Mouse (Mus musculus) intestine, embryonic 14.5 days (tissue): ENCODE measurements around the gene Zfp383. TPM values are rescaled to one million over a fixed set of nuclear protein-coding genes. Genes with fewer than 3 reads are reported as not detected.

Experiments used
- ATAC-seq: fragments of 200-750 bp; cut with Nextera tagmentation; replicated peaks from 2 replicates; pipeline ENCODE4 v1.8.0; 2017; ENCODE audit warnings: low read depth, moderate number of reproducible peaks, moderate TSS enrichment, moderate library complexity; ENCODE audit not compliant: low FRiP score, low TSS enrichment
- DNase-seq: peaks from one replicate; pipeline ENCODE4 v3.0.0-alpha.2; 2018; ENCODE audit warnings: low spot score
- H3K27ac ChIP-seq: fragments of 300-500 bp; sonication (generic); 2 replicates; pipeline ENCODE4 v1.5.1; 2014; ENCODE audit warnings: low read depth, mild to moderate bottlenecking, control low read depth
- H3K27me3 ChIP-seq: fragments of 300-500 bp; sonication (generic); replicated peaks from 2 replicates; pipeline ENCODE4 v1.6.1; 2014; ENCODE audit warnings: low read length, control low read depth; ENCODE audit not compliant: control insufficient read depth, insufficient read depth
- H3K36me3 ChIP-seq: fragments of 300-500 bp; sonication (generic); 2 replicates; pipeline ENCODE4 v1.6.1; 2014; ENCODE audit warnings: low read length, control low read depth; ENCODE audit not compliant: control insufficient read depth, insufficient read depth
- H3K4me1 ChIP-seq: fragments of 300-500 bp; sonication (generic); replicated peaks from 2 replicates; pipeline ENCODE4 v1.6.1; 2014; ENCODE audit warnings: low read length, control low read depth, mixed read lengths; ENCODE audit not compliant: control insufficient read depth, insufficient read depth
- H3K4me2 ChIP-seq: fragments of 300-500 bp; sonication (generic); 2 replicates; pipeline ENCODE4 v1.6.1; 2014; ENCODE audit warnings: low read length
- H3K4me3 ChIP-seq: fragments of 300-500 bp; sonication (generic); 2 replicates; pipeline ENCODE4 v1.5.1; 2014; ENCODE audit warnings: low read depth, low read length, control low read depth, mixed read lengths
- H3K9ac ChIP-seq: fragments of 300-500 bp; sonication (generic); 2 replicates; pipeline ENCODE4 v1.6.1; 2014; ENCODE audit warnings: mild to moderate bottlenecking, low read length
- H3K9me3 ChIP-seq: fragments of 300-500 bp; sonication (generic); 2 replicates; pipeline ENCODE4 v1.6.1; 2016; ENCODE audit warnings: low read length, control low read depth; ENCODE audit not compliant: control insufficient read depth
- WGBS: fragments of 180-500 bp; shearing (Covaris S2); extraction: QIAGEN DNeasy Blood & Tissue Kit; methylation state at CpG from one replicate; pipeline ENCODE4 v1.1.7; 2014; 5-methylcytosine and 5-hydroxymethylcytosine counted together
- polyA plus RNA-seq: library from polyadenylated mRNA; unstranded; fragments of >200 nt; fragmentation: Nextera tagmentation; extraction: Ambion mirVana; gene quantifications from 2 replicates; pipeline ENCODE4 v1.2.1, GENCODE M21; 2014

Zfp383 gene
- polyA plus RNA-seq, 1 experiment from 2014 or later, result 5.4 TPM

DNA sequence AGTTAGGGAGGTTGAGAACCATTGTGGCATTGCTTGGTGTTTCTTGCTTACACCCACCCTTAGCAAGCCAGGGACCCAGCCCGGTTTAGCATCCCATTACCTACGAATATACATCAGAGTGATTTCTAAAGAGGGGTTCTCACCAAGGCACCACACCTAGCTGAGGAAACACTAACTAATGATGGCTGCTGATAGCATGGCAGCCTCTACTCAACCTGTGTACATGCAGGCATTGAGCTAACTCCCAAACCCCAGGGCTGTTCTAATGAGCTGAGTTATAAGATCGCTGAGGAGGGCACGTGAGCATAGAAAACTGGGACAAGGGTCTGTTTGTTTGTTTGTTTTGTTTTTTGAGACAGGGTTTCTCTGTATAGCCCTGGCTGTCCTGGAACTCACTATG is 15.3 kb upstream of the Zfp383 start:
- no peak overlapping the region for H3K4me2 ChIP-seq
- H3K4me1 ChIP-seq, result no peaks in the 10 kb centered on the region
- 92% methylated on average over 4 of the region's 4 CpGs for WGBS
- DNase-seq (no peak), ATAC-seq (no peak)
- H3K9ac ChIP-seq, result no peak overlapping the region
- H3K27me3 ChIP-seq, result no peaks in the 10 kb centered on the region
- peaks cover 68% of the 10 kb centered on the region for H3K36me3 ChIP-seq
- peaks cover 39% of the 10 kb centered on the region for H3K9me3 ChIP-seq
- no peak overlapping the region for H3K27ac ChIP-seq
- H3K4me3 ChIP-seq, result no peak overlapping the region

DNA sequence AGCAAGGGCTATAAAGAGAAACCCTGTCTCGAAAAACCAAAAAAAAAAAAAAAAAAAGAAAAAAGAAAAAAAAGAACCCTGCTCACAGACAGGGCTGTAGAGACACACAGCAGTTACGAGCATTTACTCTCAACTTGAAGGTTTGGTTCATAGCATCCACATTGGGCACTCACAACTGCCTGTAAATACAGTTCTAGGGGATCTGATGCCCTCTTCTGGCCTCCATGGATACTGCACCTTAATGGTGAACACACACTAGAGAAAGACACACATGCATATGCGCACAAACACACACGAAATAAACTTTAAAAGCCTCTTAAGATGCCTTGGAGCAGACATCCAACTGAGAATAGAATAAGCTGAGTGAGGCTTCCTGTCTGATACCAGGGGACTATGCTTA is 9.7 kb upstream of the Zfp383 start:
- WGBS, result 95% methylated on average over 4 of the region's 4 CpGs
- no peak for ATAC-seq
- Histone ChIP-seq H3K4me2 (no peak overlapping the region), H3K9ac (no peak overlapping the region), H3K4me1 (no peaks in the 10 kb centered on the region), H3K27ac (no peak overlapping the region), H3K4me3 (no peak overlapping the region), H3K27me3 (no peaks in the 10 kb centered on the region), H3K36me3 (peaks cover 84% of the 10 kb centered on the region), H3K9me3 (peaks cover 38% of the 10 kb centered on the region)
- no peak for DNase-seq

GRCm38 (mm10) chr7:29904101-29904500 is 3.9 kb upstream of the Zfp383 start:
- Histone ChIP-seq H3K4me2 (no peak overlapping the region), H3K9ac (no peak overlapping the region), H3K27ac (no peak overlapping the region), H3K27me3 (no peaks in the 10 kb centered on the region), H3K4me1 (peaks cover 2% of the 10 kb centered on the region; the same call in 1 of the 2 replicates), H3K9me3 (peaks cover under 1% of the 10 kb centered on the region; the same call in 1 of the 2 replicates), H3K36me3 (peaks cover 39% of the 10 kb centered on the region), H3K4me3 (no peak overlapping the region)
- DNase-seq (no peak), ATAC-seq (no peak)
- WGBS, result 90% methylated on average over 4 of the region's 4 CpGs

DNA sequence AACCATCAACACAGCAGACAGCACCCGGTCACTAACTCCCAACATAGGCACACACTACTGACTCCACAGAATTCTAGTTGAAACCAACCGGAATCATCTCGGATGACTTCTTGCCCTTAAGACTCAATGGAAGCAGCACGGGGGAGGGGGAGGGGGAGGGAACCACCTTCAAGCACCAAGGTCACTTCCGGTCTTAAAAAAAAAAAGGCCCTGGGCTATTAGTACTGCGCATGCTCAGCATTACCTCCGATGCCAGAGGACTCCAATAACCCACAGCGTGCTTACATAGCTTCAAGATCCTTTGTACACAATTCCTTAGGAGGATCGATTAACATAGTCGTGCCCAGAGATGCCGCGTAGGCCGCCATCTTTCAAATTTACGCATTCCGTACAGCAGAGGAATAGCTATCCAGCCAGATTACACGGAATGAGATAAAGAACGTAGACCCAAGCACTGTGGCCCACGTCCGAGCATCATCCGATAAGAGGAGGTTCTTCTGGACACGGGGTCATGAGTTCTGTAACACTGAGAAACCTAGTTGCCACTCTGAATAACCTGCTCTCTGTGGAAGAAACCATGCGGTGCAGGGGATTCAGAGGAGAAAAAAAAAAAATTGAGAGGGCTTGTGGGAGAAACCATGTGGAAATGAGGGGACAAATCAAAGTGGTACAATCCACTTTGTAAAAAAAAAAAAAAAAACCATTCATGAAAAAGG is 1.9 kb upstream of the Zfp383 start, which contains the start of gene Zfp27:
Gene Zfp27 (minus strand): TSS at position 607 of the 716 bp plus-strand sequence.
- DNase-seq (peak; percentile 92), ATAC-seq (peak; percentile 80)
- Histone ChIP-seq H3K9me3 (no peaks in the 10 kb centered on the region), H3K27ac (peak within 1 kb of the TSS; percentile 94), H3K4me3 (peak within 1 kb of the TSS; percentile 71), H3K4me2 (peak within 1 kb of the TSS; percentile 66), H3K4me1 (peaks cover 11% of the 10 kb centered on the region), H3K27me3 (no peaks in the 10 kb centered on the region), H3K9ac (peak within 1 kb of the TSS; percentile 70), H3K36me3 (peaks cover 25% of the 10 kb centered on the region)
- WGBS, result under 1% methylated on average over 22 of the region's 22 CpGs

- ATAC-seq (no peak), DNase-seq (peak; percentile 65)
- Histone ChIP-seq H3K27me3 (no peaks in the 10 kb centered on the region), H3K9me3 (no peaks in the 10 kb centered on the region), H3K4me1 (peaks cover 11% of the 10 kb centered on the region), H3K4me3 (peak overlapping the region; percentile 71), H3K9ac (peak overlapping the region; percentile 70), H3K27ac (peak overlapping the region; percentile 94), H3K4me2 (peak overlapping the region; percentile 66), H3K36me3 (peaks cover 20% of the 10 kb centered on the region)
- 21% methylated on average over 8 of the region's 8 CpGs for WGBS
These were observed 1.4 kb upstream of the Zfp383 start for GRCm38 (mm10) chr7:29906682-29907058.

DNA sequence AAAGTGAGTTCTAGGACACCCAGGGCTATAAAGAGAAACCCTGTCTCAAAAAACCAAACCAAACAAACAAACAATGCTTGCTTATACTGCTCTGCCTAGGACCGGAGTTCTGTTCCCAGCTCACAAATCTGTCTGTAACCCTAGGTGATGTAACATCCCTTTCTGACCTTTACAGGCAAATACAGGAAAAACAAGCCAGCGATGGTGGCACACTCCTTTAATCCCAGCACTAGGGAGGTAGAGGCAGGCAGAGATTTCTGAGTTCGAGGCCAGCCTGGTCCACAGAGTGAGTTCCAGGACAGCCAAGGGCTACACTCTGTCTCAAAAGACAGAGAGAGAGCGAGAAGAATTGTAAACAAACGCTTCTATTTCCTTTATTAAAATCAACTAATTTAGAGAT is 817 bp upstream of the Zfp383 start:
- no peak for ATAC-seq
- 88% methylated on average over 5 of the region's 5 CpGs for WGBS
- H3K4me2 ChIP-seq, result peak overlapping the region; percentile 66; the same call in 1 of the 2 replicates
- H3K27ac ChIP-seq, result peak overlapping the region; percentile 94
- DNase-seq, result no peak
- peaks cover 11% of the 10 kb centered on the region for H3K4me1 ChIP-seq
- peaks cover 22% of the 10 kb centered on the region for H3K36me3 ChIP-seq
- H3K9me3 ChIP-seq, result no peaks in the 10 kb centered on the region
- H3K9ac ChIP-seq, result no peak overlapping the region
- H3K27me3 ChIP-seq, result no peaks in the 10 kb centered on the region
- H3K4me3 ChIP-seq, result no peak overlapping the region

DNA sequence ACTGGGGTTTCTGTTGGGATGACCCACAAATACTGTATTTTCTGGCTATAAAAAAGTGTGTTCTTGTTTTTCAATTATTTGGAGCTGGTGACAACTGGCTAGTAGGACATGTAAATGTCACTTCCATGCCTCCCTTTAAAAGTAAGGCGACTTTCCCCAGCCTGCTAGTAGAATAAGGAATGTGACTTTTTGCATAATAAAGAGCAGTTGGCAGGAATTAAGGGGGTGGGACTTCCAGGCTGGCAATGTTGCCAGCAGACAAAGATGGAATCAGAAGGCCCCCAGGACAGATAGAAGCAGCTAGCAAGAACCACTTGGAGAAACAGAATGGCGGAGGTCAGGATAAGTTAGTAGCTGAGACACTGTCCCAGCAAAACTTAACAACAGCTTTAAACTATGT is 2.2 kb downstream of the Zfp383 start:
- no peak overlapping the region for H3K4me2 ChIP-seq

DNA sequence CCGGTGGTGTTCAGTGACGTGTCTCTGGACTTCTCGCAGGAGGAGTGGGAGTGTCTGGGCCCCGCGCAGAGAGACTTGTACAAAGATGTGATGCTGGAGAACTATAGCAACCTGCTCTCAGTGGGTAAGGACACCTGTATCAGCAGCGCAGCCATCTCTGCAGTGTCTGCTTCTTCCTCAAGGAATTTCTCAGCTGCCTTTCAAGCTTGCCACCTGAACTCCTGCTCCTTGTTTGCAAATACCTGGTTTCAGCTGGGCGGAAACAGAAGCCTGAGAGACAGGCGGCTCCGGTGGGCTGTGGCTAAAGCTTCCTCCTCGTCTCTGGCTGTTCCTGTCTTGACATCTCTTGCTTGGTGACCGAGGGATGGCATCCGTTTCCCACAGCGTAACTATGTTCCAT is 4.1 kb downstream of the Zfp383 start:
- H3K27ac ChIP-seq, result no peak overlapping the region
- DNase-seq, result no peak
- H3K36me3 ChIP-seq, result peaks cover 56% of the 10 kb centered on the region
- H3K9ac ChIP-seq, result no peak overlapping the region
- 90% methylated on average over 13 of the region's 13 CpGs for whole genome bisulfite sequencing
- H3K4me1 ChIP-seq, result peaks cover 11% of the 10 kb centered on the region
- H3K4me3 ChIP-seq, result no peak overlapping the region
- no peaks in the 10 kb centered on the region; the same call in 1 of the 2 replicates for H3K9me3 ChIP-seq
- ATAC-seq, result no peak
- no peaks in the 10 kb centered on the region for H3K27me3 ChIP-seq
- H3K4me2 ChIP-seq, result no peak overlapping the region

More for the DNA sequence above, 2.2 kb downstream of the Zfp383 start:
- ATAC-seq (no peak), DNase-seq (no peak)
- H3K4me1 ChIP-seq, result peaks cover 11% of the 10 kb centered on the region
- no peak overlapping the region for H3K4me3 ChIP-seq
- H3K9me3 ChIP-seq, result no peaks in the 10 kb centered on the region; the same call in 1 of the 2 replicates
- no peaks in the 10 kb centered on the region for H3K27me3 ChIP-seq
- no peak overlapping the region for H3K9ac ChIP-seq
- H3K36me3 ChIP-seq, result peaks cover 40% of the 10 kb centered on the region
- 69% methylated on average over 2 of the region's 2 CpGs for WGBS
- no peak overlapping the region for H3K27ac ChIP-seq
